Comparison of ENCODE assay signal across 8 mouse cellular contexts in the genomic region with DNA sequence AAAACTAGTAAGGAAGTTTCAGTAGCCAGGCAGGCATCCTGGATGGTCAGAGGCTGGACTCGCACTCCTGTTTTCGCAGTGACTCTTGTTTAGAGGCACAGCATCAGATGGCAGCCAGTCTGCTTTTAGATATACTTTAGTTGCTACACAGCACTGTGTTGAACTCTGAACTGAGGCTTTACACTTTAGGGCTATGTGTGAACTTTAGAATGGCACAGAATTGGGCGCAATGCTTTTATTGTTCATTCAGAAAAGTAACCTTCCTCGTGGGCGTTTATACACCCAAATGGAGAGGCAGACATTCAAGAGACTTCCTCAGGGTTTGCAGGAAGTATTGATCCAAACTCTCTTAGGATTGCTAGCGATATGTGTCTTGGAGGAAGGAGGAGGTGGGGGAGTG. TPM values are rescaled to one million over a fixed set of nuclear protein-coding genes. Genes with fewer than 3 reads are reported as not detected.
A peak's percentile ranks its signal among the peaks of the same experiment; 100 is the strongest.
DNase-seq lines count a peak whose midpoint lies in the region; ATAC-seq and TF ChIP-seq lines count a peak whose summit lies in the region.

No protein-coding gene starts in this region.

- H3K27ac ChIP-seq in kidney, embryonic 15.5 days: no peak overlapping the region
- H3K27ac ChIP-seq in embryonic fibroblast, embryonic 13.5 days (ENCODE audit: insufficient read depth, low read length): no peak overlapping the region
- no peak overlapping the region for H3K27ac ChIP-seq in hindbrain, postnatal 0 days
- H3K27ac ChIP-seq in midbrain, embryonic 15.5 days: no peak overlapping the region

- no peaks in the 10 kb centered on the region for H3K36me3 ChIP-seq in kidney, embryonic 15.5 days
- no peaks in the 10 kb centered on the region for H3K36me3 ChIP-seq in hindbrain, postnatal 0 days (ENCODE audit: insufficient read depth, low read length)
- H3K36me3 ChIP-seq in midbrain, embryonic 15.5 days (replicated peaks): no peaks in the 10 kb centered on the region

- peak overlapping the region; percentile 78 for H3K9ac ChIP-seq in kidney, embryonic 15.5 days
- no peak overlapping the region for H3K9ac ChIP-seq in hindbrain, postnatal 0 days (replicated peaks; ENCODE audit: low read length)
- no peak overlapping the region for H3K9ac ChIP-seq in midbrain, embryonic 15.5 days

- peak overlapping the region; percentile 92 for H3K4me2 ChIP-seq in kidney, embryonic 15.5 days
- H3K4me2 ChIP-seq in hindbrain, postnatal 0 days (ENCODE audit: low read depth, low read length): peak overlapping the region; percentile 69
- peak overlapping the region; percentile 94; the same call in 1 of the 2 replicates for H3K4me2 ChIP-seq in midbrain, embryonic 15.5 days

- H3K4me1 ChIP-seq in kidney, embryonic 15.5 days: peaks cover 23% of the 10 kb centered on the region
- no peaks in the 10 kb centered on the region for H3K4me1 ChIP-seq in embryonic fibroblast, embryonic 13.5 days (ENCODE audit: control insufficient read depth, insufficient read depth, low read length)
- H3K4me1 ChIP-seq in hindbrain, postnatal 0 days (ENCODE audit: insufficient read depth, low read length): peaks cover 5% of the 10 kb centered on the region; the same call in 1 of the 2 replicates
- H3K4me1 ChIP-seq in midbrain, embryonic 15.5 days: peaks cover 14% of the 10 kb centered on the region

- peaks cover 20% of the 10 kb centered on the region for H3K27me3 ChIP-seq in kidney, embryonic 15.5 days
- H3K27me3 ChIP-seq in hindbrain, postnatal 0 days (ENCODE audit: insufficient read depth, low read length): no peaks in the 10 kb centered on the region
- H3K27me3 ChIP-seq in midbrain, embryonic 15.5 days (replicated peaks): 0 out of 2 replicates have a peak, but pooled peaks cover 3% of the 10 kb centered on the region

- TF ChIP-seq POLR2A in embryonic fibroblast, embryonic 13.5 days (IDR thresholded peaks at IDR 0.05; ENCODE audit: low read depth, low read length): no peak

- no peaks in the 10 kb centered on the region for H3K9me3 ChIP-seq in kidney, embryonic 15.5 days (replicated peaks)
- no peaks in the 10 kb centered on the region for H3K9me3 ChIP-seq in hindbrain, postnatal 0 days (ENCODE audit: low read length)
- no peaks in the 10 kb centered on the region for H3K9me3 ChIP-seq in midbrain, embryonic 15.5 days

- H3K4me3 ChIP-seq in kidney, embryonic 15.5 days (replicated peaks): peak overlapping the region; percentile 75
- peak overlapping the region; percentile 60 for H3K4me3 ChIP-seq in embryonic fibroblast, embryonic 13.5 days (ENCODE audit: insufficient read depth, low read length)
- H3K4me3 ChIP-seq in hindbrain, postnatal 0 days (ENCODE audit: low read length): peak overlapping the region; percentile 75
- H3K4me3 ChIP-seq in midbrain, embryonic 15.5 days: peak overlapping the region; percentile 56

- 33% methylated on average over 6 of the region's 6 CpGs for WGBS in kidney, embryonic 15.5 days
- WGBS in hindbrain, postnatal 0 days: 60% methylated on average over 6 of the region's 6 CpGs
- WGBS in midbrain, embryonic 15.5 days: 55% methylated on average over 6 of the region's 6 CpGs

- TF ChIP-seq CTCF in embryonic fibroblast, embryonic 13.5 days (IDR thresholded peaks at IDR 0.05; ENCODE audit: borderline replicate concordance, insufficient read depth, low read length): no peak
- no peak for TF ChIP-seq CTCF in hindbrain, postnatal 0 days (IDR thresholded peaks at IDR 0.05; ENCODE audit: low read depth)

- no peak for DNase-seq in kidney, adult 18-20 months
- no peak for DNase-seq in hindbrain, postnatal 0 days (ENCODE audit: low spot score)
- no peak for DNase-seq in left cerebral cortex, adult 8-10 months (ENCODE audit: low spot score in 2 of 2)
- DNase-seq in left cerebral cortex, adult 18-20 months (ENCODE audit: low spot score in 2 of 2): no peak

- no peak for ATAC-seq in kidney, embryonic 15.5 days (replicated peaks; ENCODE audit: low FRiP score)
- no peak for ATAC-seq in hindbrain, postnatal 0 days
- no peak for ATAC-seq in midbrain, embryonic 15.5 days (replicated peaks)
- ATAC-seq in CD4-positive, CD25-positive, alpha-beta regulatory T cell, adult 4 months: no peak

RNA-seq across cellular contexts. Expression of gene Pde3a, which starts 1.9 kb away (rescaled TPM):
- 10.5 and 12.0 TPM in 2 replicates for polyA plus RNA-seq in kidney, embryonic 15.5 days (2015; fragmentation: Nextera tagmentation; extraction: Ambion mirVana)
- polyA plus RNA-seq in embryonic fibroblast, embryonic 13.5 days (2011; ENCODE audit: insufficient read length, low read depth, missing spikeins): 8.9 and 10.1 TPM in 2 replicates
- total RNA-seq in hindbrain, postnatal 0 days (2014; rRNA removed): 12.5 and 15.0 TPM in 2 replicates
- 1.9 and 2.1 TPM in 2 replicates for polyA plus RNA-seq in hindbrain, postnatal 0 days (2015; fragmentation: Nextera tagmentation; extraction: Ambion mirVana)
- polyA plus RNA-seq in midbrain, embryonic 15.5 days (2015; fragmentation: Nextera tagmentation; extraction: Ambion mirVana): 2.5 and 2.9 TPM in 2 replicates
- polyA plus RNA-seq in CD4-positive, CD25-positive, alpha-beta regulatory T cell, adult 4 months (2017; shearing (Covaris generic)): not detected
- total RNA-seq in left cerebral cortex, adult 8-10 months (2022): 1 to 10 TPM; 1.7 to 3.4 (median 2.4) TPM
- total RNA-seq in left cerebral cortex, adult 18-20 months (2021): 1 to 10 TPM; 1.3 to 1.6 TPM
